Mouse (Mus musculus) lung, postnatal 0 days (tissue): ENCODE measurements around the gene Nav3. TPM values are rescaled to one million over a fixed set of nuclear protein-coding genes. Genes with fewer than 3 reads are reported as not detected.

Source experiments
- ATAC-seq: fragments of 200-750 bp; cut with Nextera tagmentation; 2 replicates; pipeline ENCODE4 v1.8.0; 2017; ENCODE audit warnings: moderate library complexity
- DNase-seq: peaks from one replicate; pipeline ENCODE4 v3.0.0-alpha.2; 2016; ENCODE audit warnings: low spot score
- H3K27ac ChIP-seq: fragments of 300-500 bp; sonication (generic); 2 replicates; pipeline ENCODE4 v1.5.1; 2014; ENCODE audit warnings: antibody characterized with exemption, mild to moderate bottlenecking, low read length, mixed read lengths
- H3K27me3 ChIP-seq: fragments of 300-500 bp; sonication (generic); replicated peaks from 2 replicates; pipeline ENCODE4 v1.6.1; 2014; ENCODE audit warnings: low read length, mixed read lengths; ENCODE audit not compliant: insufficient read depth
- H3K36me3 ChIP-seq: fragments of 300-500 bp; sonication (generic); 2 replicates; pipeline ENCODE4 v1.6.1; 2014; ENCODE audit warnings: low read length, mixed read lengths; ENCODE audit not compliant: insufficient read depth
- H3K4me1 ChIP-seq: fragments of 300-500 bp; sonication (generic); 2 replicates; pipeline ENCODE4 v1.6.1; 2014; ENCODE audit warnings: antibody characterized with exemption, low read depth, low read length, mixed read lengths; ENCODE audit not compliant: insufficient read depth
- H3K4me2 ChIP-seq: fragments of 300-500 bp; sonication (generic); replicated peaks from 2 replicates; pipeline ENCODE4 v1.6.1; 2014; ENCODE audit warnings: low read depth, mild to moderate bottlenecking, low read length, moderate library complexity, mixed read lengths
- H3K4me3 ChIP-seq: fragments of 300-500 bp; sonication (generic); 2 replicates; pipeline ENCODE4 v1.5.1; 2014; ENCODE audit warnings: low read depth, low read length
- H3K9ac ChIP-seq: fragments of 300-500 bp; sonication (generic); replicated peaks from 2 replicates; pipeline ENCODE4 v1.6.1; 2014; ENCODE audit warnings: low read depth, mild to moderate bottlenecking
- H3K9me3 ChIP-seq: fragments of 300-500 bp; sonication (generic); 2 replicates; pipeline ENCODE4 v1.6.1; 2016; ENCODE audit warnings: low read length, mixed read lengths
- CTCF ChIP-seq: IDR thresholded peaks from 2 replicates; pipeline ENCODE4 v1.5.1; 2016; ENCODE audit warnings: antibody characterized with exemption, mild to moderate bottlenecking
- EP300 ChIP-seq: IDR thresholded peaks from 2 replicates; pipeline ENCODE4 v1.6.1; 2016; ENCODE audit warnings: antibody characterized with exemption, mild to moderate bottlenecking, control low read depth
- WGBS: fragments of 180-500 bp; shearing (Covaris S2); extraction: QIAGEN DNeasy Blood & Tissue Kit; methylation state at CpG from one replicate; pipeline ENCODE4 v1.1.7; 2014; 5-methylcytosine and 5-hydroxymethylcytosine counted together
- polyA plus RNA-seq: library from polyadenylated mRNA; unstranded; fragments of >200 nt; fragmentation: Nextera tagmentation; extraction: Ambion mirVana; gene quantifications from 2 replicates; pipeline ENCODE4 v1.2.1, GENCODE M21; 2015

Gene Nav3
- polyA plus RNA-seq, 1 experiment from 2014 or later = 0.33 TPM

DNA sequence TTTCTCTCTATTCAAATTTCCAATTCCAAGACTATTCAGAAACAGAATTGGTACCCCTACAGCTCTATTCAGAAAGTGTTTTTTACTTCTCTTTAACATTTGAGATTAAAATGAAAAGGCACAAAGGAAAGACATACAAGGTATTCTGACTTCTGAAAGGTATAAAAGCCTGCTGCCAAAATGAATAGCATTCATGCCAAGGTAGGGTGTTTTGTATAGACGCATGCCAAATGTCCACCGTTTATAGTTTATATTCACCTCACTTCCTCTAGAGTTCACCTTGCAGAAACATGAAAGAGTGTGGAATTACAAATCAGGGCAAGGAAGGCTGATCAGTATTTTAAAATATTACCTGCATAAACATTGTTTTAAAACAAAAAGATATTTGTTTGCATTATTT, 737.2 kb downstream of the Nav3 start:
- 76% methylated on average over 2 of the region's 2 CpGs for WGBS

GRCm38 (mm10) chr10:109718390-109718789, 737.6 kb downstream of the Nav3 start:
- no peak overlapping the region for H3K4me3 ChIP-seq
- no peaks in the 10 kb centered on the region for H3K9me3 ChIP-seq
- H3K9ac ChIP-seq = no peak overlapping the region
- no peaks in the 10 kb centered on the region for H3K4me1 ChIP-seq
- no peaks in the 10 kb centered on the region for H3K27me3 ChIP-seq
- 76% methylated on average over 5 of the region's 5 CpGs for WGBS
- no peak for DNase-seq
- H3K4me2 ChIP-seq = no peak overlapping the region
- no peak for ATAC-seq
- no peaks in the 10 kb centered on the region for H3K36me3 ChIP-seq
- H3K27ac ChIP-seq = no peak overlapping the region
- TF ChIP-seq CTCF = no peak
- TF ChIP-seq EP300 = no peak

More for the DNA sequence above, 737.2 kb downstream of the Nav3 start:
- ATAC-seq (no peak), DNase-seq (no peak)
- Histone ChIP-seq H3K4me3 (no peak overlapping the region), H3K36me3 (no peaks in the 10 kb centered on the region), H3K4me1 (no peaks in the 10 kb centered on the region), H3K9ac (no peak overlapping the region), H3K27ac (no peak overlapping the region), H3K9me3 (no peaks in the 10 kb centered on the region), H3K27me3 (no peaks in the 10 kb centered on the region), H3K4me2 (no peak overlapping the region)
- TF ChIP-seq CTCF (no peak), EP300 (no peak)

DNA sequence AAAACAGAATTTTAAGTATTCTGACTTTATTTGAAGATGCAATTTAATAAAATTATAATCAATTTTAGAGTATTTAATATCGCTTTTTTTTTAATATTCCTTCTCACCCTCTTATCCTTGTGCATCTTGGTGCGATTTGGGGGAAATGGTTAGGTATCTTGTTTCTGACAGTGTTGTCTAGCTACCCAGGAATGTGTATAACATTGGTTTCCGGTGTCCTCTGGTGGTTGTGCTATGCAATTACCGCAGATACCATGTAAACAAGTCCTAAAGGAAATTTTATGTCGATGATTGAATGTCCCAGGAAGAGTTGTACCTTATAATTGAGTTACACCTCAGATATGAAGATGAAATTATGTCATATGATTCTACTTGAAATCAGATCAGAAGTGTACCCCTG, 743.0 kb downstream of the Nav3 start:
- H3K27me3 ChIP-seq = no peaks in the 10 kb centered on the region
- H3K36me3 ChIP-seq = no peaks in the 10 kb centered on the region
- H3K4me1 ChIP-seq = no peaks in the 10 kb centered on the region
- no peak overlapping the region for H3K4me2 ChIP-seq
- H3K9me3 ChIP-seq = no peaks in the 10 kb centered on the region
- no peak overlapping the region for H3K27ac ChIP-seq
- peak; percentile 21 for DNase-seq
- H3K4me3 ChIP-seq = no peak overlapping the region
- 34% methylated on average over 5 of the region's 5 CpGs for WGBS
- no peak overlapping the region for H3K9ac ChIP-seq
- ATAC-seq = no peak
- TF ChIP-seq EP300 (no peak), CTCF (peak; percentile 69)

GRCm38 (mm10) chr10:109699771-109700335, 756.2 kb downstream of the Nav3 start:
- H3K9me3 ChIP-seq = no peaks in the 10 kb centered on the region
- H3K9ac ChIP-seq = no peak overlapping the region
- DNase-seq (no peak), ATAC-seq (no peak)
- H3K4me3 ChIP-seq = no peak overlapping the region
- H3K27me3 ChIP-seq = no peaks in the 10 kb centered on the region
- no peak overlapping the region for H3K27ac ChIP-seq
- no peaks in the 10 kb centered on the region for H3K36me3 ChIP-seq
- 29% methylated on average over 3 of the region's 3 CpGs for WGBS
- TF ChIP-seq EP300 = no peak
- TF ChIP-seq CTCF = no peak
- H3K4me1 ChIP-seq = no peaks in the 10 kb centered on the region
- H3K4me2 ChIP-seq = no peak overlapping the region

DNA sequence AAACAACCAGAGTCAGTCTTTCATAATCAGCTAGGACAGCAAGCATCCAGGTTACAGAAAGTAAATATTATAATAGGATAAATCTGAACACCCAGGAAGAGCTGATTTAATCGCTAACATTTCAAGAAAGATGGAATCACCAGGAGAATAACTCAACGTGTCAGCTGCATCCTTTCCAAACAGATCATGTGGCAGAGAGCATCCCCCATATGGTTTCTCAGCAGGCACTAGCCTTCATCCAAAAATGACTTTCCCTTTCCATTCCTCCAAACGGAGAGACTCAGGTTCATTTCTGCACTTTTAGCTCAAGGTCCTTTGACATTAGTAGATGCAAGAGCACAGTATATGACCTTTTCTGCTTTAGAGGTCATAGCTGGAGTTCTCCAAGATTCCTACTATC, 765.4 kb downstream of the Nav3 start:
- no peaks in the 10 kb centered on the region for H3K27me3 ChIP-seq
- no peak overlapping the region for H3K4me2 ChIP-seq
- no peaks in the 10 kb centered on the region for H3K36me3 ChIP-seq
- ATAC-seq (no peak), DNase-seq (no peak)
- H3K9me3 ChIP-seq = no peaks in the 10 kb centered on the region
- H3K4me3 ChIP-seq = no peak overlapping the region
- no peak for TF ChIP-seq EP300
- no peak for TF ChIP-seq CTCF
- WGBS = 64% methylated on average over 3 of the region's 3 CpGs
- H3K9ac ChIP-seq = no peak overlapping the region
- H3K4me1 ChIP-seq = no peaks in the 10 kb centered on the region
- H3K27ac ChIP-seq = no peak overlapping the region

GRCm38 (mm10) chr10:109684109-109685056, 771.6 kb downstream of the Nav3 start:
- no peak overlapping the region for H3K4me3 ChIP-seq
- H3K27ac ChIP-seq = no peak overlapping the region

More at GRCm38 (mm10) chr10:109684109-109685056, 771.6 kb downstream of the Nav3 start:
- WGBS = 43% methylated on average over 27 of the region's 27 CpGs
- ATAC-seq = peak; percentile 37; the same call in 1 of the 2 replicates
- Histone ChIP-seq H3K9ac (no peak overlapping the region), H3K9me3 (no peaks in the 10 kb centered on the region), H3K4me1 (no peaks in the 10 kb centered on the region), H3K27me3 (no peaks in the 10 kb centered on the region), H3K36me3 (no peaks in the 10 kb centered on the region), H3K4me2 (0 out of 2 replicates have a peak overlapping the region, but pooled peaks have one; percentile 28)
- peak; percentile 65 for TF ChIP-seq CTCF
- no peak for TF ChIP-seq EP300
- DNase-seq = peak; percentile 62
